Mouse (Mus musculus): ENCODE measurements around the gene Rbpj. TPM values are rescaled to one million over a fixed set of nuclear protein-coding genes. Genes with fewer than 3 reads are reported as not detected.

The Rbpj gene
- polyA plus RNA-seq, 1 experiment from 2014 or later: 46.1 TPM

- H3K4me2 ChIP-seq (replicated peaks): no peak overlapping the region
- no peak for ATAC-seq (ENCODE audit: low FRiP score, low read depth)
- WGBS: 40% methylated on average over 3 of the region's 3 CpGs
Measured at GRCm38 (mm10) chr5:53691577-53691976, 225.6 kb downstream of the Rbpj start.

GRCm38 (mm10) chr5:53692100-53692499 lies 226.1 kb downstream of the Rbpj start:
- Histone ChIP-seq H3K9me3 (peaks cover 4% of the 10 kb centered on the region; the same call in 1 of the 2 replicates), H3K36me3 (no peaks in the 10 kb centered on the region), H3K4me1 (no peaks in the 10 kb centered on the region), H3K27me3 (no peaks in the 10 kb centered on the region), H3K4me3 (no peak overlapping the region), H3K4me2 (replicated peaks) (no peak overlapping the region), H3K27ac (no peak overlapping the region), H3K9ac (no peak overlapping the region)
- no peak for ATAC-seq (ENCODE audit: low FRiP score, low read depth)
- 83% methylated on average over 8 of the region's 8 CpGs for WGBS

More at GRCm38 (mm10) chr5:53691577-53691976, 225.6 kb downstream of the Rbpj start:
- Histone ChIP-seq H3K36me3 (no peaks in the 10 kb centered on the region), H3K9ac (no peak overlapping the region), H3K27me3 (no peaks in the 10 kb centered on the region), H3K4me3 (no peak overlapping the region), H3K9me3 (peaks cover 4% of the 10 kb centered on the region; the same call in 1 of the 2 replicates), H3K27ac (no peak overlapping the region), H3K4me1 (no peaks in the 10 kb centered on the region)

- Histone ChIP-seq H3K4me2 (replicated peaks) (no peak overlapping the region), H3K4me1 (no peaks in the 10 kb centered on the region), H3K27me3 (no peaks in the 10 kb centered on the region), H3K9me3 (peaks cover 4% of the 10 kb centered on the region; the same call in 1 of the 2 replicates), H3K9ac (no peak overlapping the region), H3K4me3 (no peak overlapping the region), H3K36me3 (no peaks in the 10 kb centered on the region), H3K27ac (no peak overlapping the region)
- no peak for ATAC-seq (ENCODE audit: low FRiP score, low read depth)
- WGBS: 94% methylated on average over 1 of the region's 1 CpGs
Measured at GRCm38 (mm10) chr5:53692662-53693061, 226.7 kb downstream of the Rbpj start.

GRCm38 (mm10) chr5:53696701-53697100 lies 230.7 kb downstream of the Rbpj start:
- Histone ChIP-seq H3K4me2 (replicated peaks) (no peak overlapping the region), H3K9me3 (peaks cover 7% of the 10 kb centered on the region; the same call in 1 of the 2 replicates), H3K27ac (no peak overlapping the region), H3K27me3 (no peaks in the 10 kb centered on the region), H3K36me3 (no peaks in the 10 kb centered on the region), H3K4me1 (no peaks in the 10 kb centered on the region), H3K4me3 (no peak overlapping the region), H3K9ac (no peak overlapping the region)
- 60% methylated on average over 3 of the region's 3 CpGs for WGBS
- peak; percentile 88 for ATAC-seq (ENCODE audit: low FRiP score, low read depth)

GRCm38 (mm10) chr5:53697794-53698193 lies 231.8 kb downstream of the Rbpj start:
- ATAC-seq (ENCODE audit: low FRiP score, low read depth): no peak
- H3K9ac ChIP-seq: no peak overlapping the region
- H3K9me3 ChIP-seq: peaks cover 4% of the 10 kb centered on the region; the same call in 1 of the 2 replicates
- no peaks in the 10 kb centered on the region for H3K4me1 ChIP-seq
- no peak overlapping the region for H3K4me2 ChIP-seq (replicated peaks)
- no peaks in the 10 kb centered on the region for H3K27me3 ChIP-seq
- no peak overlapping the region for H3K4me3 ChIP-seq
- 75% methylated on average over 9 of the region's 9 CpGs for WGBS
- H3K27ac ChIP-seq: no peak overlapping the region
- no peaks in the 10 kb centered on the region for H3K36me3 ChIP-seq

- Histone ChIP-seq H3K27me3 (no peaks in the 10 kb centered on the region), H3K4me2 (replicated peaks) (no peak overlapping the region), H3K4me3 (no peak overlapping the region), H3K36me3 (no peaks in the 10 kb centered on the region), H3K4me1 (peaks cover 15% of the 10 kb centered on the region; the same call in 1 of the 2 replicates), H3K9ac (no peak overlapping the region), H3K9me3 (peaks cover 3% of the 10 kb centered on the region; the same call in 1 of the 2 replicates), H3K27ac (no peak overlapping the region)
- 83% methylated on average over 14 of the region's 14 CpGs for WGBS
- ATAC-seq (ENCODE audit: low FRiP score, low read depth): no peak
Measured at GRCm38 (mm10) chr5:53702686-53703085, 236.7 kb downstream of the Rbpj start.

Other genes starting within 250 kb of the Rbpj start
- gene Smim20, start 199.1 kb upstream of the Rbpj start, polyA plus RNA-seq (2015; fragmentation: Nextera tagmentation; extraction: Ambion mirVana): 78.0 and 88.5 TPM in 2 replicates
- 0.26 and 0.52 TPM in 2 replicates for gene Cckar, start 241.6 kb downstream of the Rbpj start, polyA plus RNA-seq (2015; fragmentation: Nextera tagmentation; extraction: Ambion mirVana)

Data from limb, embryonic 13.5 days (tissue).